Mouse (Mus musculus): ENCODE results near the gene Lyl1. TPM values are rescaled to one million over a fixed set of nuclear protein-coding genes. Genes with fewer than 3 reads are reported as not detected.

Lyl1 gene
- polyA plus RNA-seq, 1 experiment = 2.9 TPM

DNA sequence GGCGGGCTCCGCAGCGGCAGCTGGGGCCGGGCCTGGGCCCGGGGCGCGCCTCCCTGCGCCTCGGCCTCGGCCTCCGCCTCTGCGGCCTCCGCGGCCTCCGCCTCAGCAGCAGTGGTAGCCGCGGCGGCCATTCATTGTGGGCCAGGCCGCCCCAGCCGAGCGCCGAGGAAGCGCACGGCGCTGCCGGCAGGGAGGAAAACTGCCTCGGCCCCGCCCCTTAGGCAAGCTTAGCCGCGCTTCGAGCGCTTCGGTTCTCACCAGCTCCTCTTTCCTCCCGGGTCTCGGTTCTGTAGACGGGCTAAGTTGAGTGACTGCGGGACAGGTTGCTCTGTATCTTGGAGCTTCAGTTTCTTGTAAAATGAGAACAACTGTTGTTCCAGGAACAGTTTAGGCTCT is 13.6 kb upstream of the Lyl1 start, which contains the start of gene Nacc1:
TSS of gene Nacc1 (minus strand) at position 158 of the 396 bp plus-strand sequence.
- peak within 1 kb of the TSS; percentile 99 for H3K4me3 ChIP-seq (ENCODE audit: insufficient read depth, low read depth, low read length)
- H3K4me1 ChIP-seq (ENCODE audit: control insufficient read depth, insufficient read depth, insufficient read length, low read length) = peaks cover 15% of the 10 kb centered on the region
- peak within 1 kb of the TSS; percentile 79 for H3K27ac ChIP-seq (replicated peaks; ENCODE audit: low read depth, low read length)

DNA sequence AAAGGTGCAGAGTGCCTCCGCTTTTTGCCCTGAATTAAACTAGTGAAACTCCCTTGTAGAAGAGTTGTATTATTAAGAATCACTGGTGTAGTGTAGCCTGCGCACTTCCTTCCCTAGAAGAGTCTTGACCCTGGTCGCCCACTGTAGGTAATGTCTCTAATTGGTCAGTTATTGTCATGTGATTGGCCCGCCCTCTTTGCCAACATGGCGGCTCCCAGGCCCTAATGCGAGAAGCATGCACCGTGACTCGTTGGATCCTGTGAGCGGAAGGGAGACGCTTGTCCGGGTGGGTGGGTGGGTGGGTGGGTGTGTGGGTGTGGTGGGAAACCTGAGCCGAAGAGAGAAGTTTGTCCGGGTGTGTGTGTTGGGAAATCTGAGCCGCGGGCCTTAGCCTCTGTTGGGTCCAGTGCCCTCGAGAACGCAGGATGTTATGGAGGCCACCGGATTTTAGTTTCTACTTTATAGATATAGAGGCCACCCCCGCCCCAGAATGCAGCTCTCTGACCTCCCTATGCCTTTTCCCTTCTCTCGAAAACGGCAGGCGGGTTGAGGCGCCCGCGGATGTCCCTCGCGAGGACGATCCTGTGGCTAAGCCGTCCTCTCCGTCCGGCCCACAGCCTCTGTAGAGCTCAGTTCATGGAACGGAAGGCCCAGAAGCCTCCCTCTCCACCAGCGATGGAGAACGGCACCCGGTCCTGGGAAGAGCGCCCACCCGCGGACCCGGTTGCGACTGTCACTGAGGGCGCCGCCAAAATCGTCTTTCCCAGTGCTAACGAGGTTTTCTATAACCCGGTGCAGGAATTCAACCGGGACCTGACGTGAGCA is 12.0 kb upstream of the Lyl1 start:
- Histone ChIP-seq H3K27ac (replicated peaks; ENCODE audit: low read depth, low read length) (no peak overlapping the region), H3K4me1 (ENCODE audit: control insufficient read depth, insufficient read depth, insufficient read length, low read length) (peaks cover 15% of the 10 kb centered on the region), H3K4me3 (ENCODE audit: insufficient read depth, low read depth, low read length) (peak overlapping the region; percentile 67)

DNA sequence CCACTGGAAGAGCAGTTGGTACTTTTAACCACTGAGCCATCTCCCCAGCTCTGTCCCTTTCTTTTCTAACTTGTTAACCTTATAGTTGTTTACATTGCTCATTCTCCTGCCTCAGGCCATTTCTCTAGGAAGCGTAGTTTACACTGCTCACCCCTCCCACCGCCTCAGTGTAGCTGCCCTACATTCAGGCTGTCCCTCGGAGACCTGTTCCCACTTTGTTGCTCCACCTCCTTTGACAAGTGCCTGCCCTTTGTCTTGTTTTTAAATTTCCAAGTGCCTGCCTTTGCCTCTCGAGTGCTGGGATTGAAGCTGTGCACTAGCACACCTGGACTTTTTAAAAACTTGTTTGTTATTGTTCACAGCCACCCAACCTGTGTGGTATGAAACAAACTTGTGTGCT is 7.9 kb upstream of the Lyl1 start:
- no peak overlapping the region for H3K4me3 ChIP-seq (ENCODE audit: insufficient read depth, low read depth, low read length)
- H3K27ac ChIP-seq (replicated peaks; ENCODE audit: low read depth, low read length) = no peak overlapping the region
- no peaks in the 10 kb centered on the region for H3K4me1 ChIP-seq (ENCODE audit: control insufficient read depth, insufficient read depth, insufficient read length, low read length)

DNA sequence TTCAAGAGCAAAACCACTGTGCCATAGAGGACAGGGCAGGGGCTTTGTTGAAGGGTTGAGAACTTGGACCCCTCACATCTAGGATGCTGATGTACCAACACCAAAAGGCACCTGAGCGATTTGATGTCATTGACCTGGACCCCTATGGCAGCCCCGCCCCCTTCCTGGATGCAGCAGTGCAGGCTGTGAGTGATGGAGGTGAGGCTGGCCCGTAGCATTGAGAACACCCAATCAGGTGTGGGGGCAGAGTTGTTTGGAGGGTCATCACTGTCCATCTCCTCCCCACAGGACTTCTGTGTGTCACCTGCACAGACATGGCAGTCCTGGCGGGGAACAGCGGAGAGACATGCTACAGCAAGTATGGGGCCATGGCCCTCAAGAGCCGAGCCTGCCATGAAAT is 6.1 kb upstream of the Lyl1 start:
- H3K4me3 ChIP-seq (ENCODE audit: insufficient read depth, low read depth, low read length) = no peak overlapping the region
- H3K4me1 ChIP-seq (ENCODE audit: control insufficient read depth, insufficient read depth, insufficient read length, low read length) = 0 out of 2 replicates have a peak, but pooled peaks cover under 1% of the 10 kb centered on the region
- no peak overlapping the region for H3K27ac ChIP-seq (replicated peaks; ENCODE audit: low read depth, low read length)

DNA sequence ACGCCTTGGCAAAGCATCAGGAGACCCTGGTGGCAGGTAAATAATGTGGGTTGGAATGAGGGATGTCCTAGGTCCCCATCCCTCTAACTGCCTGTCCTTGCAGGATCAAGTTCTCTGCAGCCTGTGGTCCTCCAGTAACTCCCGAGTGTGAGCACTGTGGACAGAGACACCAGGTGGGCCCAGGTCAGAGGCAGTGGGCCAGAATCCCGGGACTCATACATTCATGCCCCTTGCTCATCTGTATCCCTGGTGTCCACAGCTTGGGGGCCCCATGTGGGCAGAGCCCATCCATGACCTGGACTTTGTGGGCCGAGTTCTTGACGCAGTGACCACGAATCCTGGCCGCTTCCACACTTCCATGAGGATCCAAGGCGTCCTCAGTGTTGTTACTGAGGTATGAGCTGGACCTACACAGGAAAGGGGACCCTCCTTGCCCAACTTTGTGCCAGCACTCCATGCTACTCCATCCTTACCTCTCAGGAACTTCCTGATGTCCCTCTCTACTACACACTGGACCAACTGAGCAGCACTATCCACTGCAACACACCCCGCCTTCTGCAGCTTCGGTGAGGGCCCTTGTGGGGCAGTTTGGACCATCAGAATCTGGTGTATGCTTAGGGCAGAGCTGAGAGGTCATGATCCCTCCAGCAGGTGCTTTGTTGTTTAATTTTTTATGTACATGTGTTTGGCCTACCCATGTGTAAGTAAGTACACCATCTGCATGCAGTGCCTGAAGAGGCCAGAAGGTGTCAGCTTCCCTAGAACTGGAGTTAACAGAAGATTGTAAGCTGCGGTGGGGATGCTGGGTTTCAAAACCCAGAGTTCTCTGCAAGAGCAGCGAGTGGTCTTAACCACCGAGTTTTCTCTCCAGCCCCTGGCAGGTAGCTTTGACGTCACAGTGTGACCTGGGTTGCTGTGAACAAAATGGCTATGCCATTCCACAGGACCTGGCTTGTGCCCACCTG is 3.8 kb upstream of the Lyl1 start:
- Histone ChIP-seq H3K27ac (replicated peaks; ENCODE audit: low read depth, low read length) (no peak overlapping the region), H3K4me3 (ENCODE audit: insufficient read depth, low read depth, low read length) (no peak overlapping the region), H3K4me1 (ENCODE audit: control insufficient read depth, insufficient read depth, insufficient read length, low read length) (0 out of 2 replicates have a peak, but pooled peaks cover 5% of the 10 kb centered on the region)

DNA sequence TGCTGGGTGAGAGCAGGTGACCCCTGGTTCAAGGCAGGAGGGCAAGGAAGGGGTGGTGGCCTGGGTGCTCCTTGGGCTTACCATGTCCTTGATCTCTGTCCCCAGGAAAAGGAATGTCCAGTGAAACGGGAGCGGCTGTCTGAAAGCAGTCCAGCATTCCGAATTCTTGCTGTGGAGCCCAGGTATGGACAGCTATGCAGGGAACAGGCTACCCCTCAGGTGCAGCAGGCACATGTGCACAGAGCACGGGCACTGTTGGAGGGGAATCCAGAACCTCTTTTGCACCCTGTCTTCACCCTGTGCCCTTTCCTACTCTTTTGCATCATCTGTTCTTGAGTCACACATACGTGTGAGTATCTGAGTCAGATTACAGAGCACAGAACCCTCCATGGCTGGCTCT is 3.0 kb upstream of the Lyl1 start:
- no peak overlapping the region for H3K4me3 ChIP-seq (ENCODE audit: insufficient read depth, low read depth, low read length)
- H3K27ac ChIP-seq (replicated peaks; ENCODE audit: low read depth, low read length) = peak overlapping the region; percentile 41; the same call in 1 of the 2 replicates
- peaks cover 9% of the 10 kb centered on the region for H3K4me1 ChIP-seq (ENCODE audit: control insufficient read depth, insufficient read depth, insufficient read length, low read length)

DNA sequence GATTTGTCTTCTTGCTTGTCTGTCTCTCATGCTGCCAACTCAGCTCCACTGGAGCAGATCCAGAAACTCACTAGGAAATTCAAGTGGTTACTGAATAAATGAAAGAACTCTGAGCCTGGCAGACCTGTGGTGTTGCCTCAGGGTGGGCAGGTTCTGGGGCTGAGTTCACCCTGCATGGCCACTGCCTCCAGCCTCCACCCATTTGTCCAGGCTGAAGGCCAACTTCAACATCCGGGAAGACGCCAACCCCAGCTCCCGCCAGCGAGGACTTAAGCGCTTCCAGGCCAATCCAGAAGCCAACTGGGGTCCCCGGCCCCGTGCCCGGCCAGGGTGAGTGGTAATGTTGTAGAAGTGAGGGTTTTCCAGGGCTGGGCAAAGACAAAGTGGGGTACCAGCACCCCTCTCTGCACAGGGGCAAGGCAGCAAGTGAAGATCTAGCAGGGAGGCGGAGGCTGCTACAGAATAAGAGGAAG is 2.3 kb upstream of the Lyl1 start:
- peak overlapping the region; percentile 80 for H3K27ac ChIP-seq (replicated peaks; ENCODE audit: low read depth, low read length)
- peak overlapping the region; percentile 55 for H3K4me3 ChIP-seq (ENCODE audit: insufficient read depth, low read depth, low read length)

DNA sequence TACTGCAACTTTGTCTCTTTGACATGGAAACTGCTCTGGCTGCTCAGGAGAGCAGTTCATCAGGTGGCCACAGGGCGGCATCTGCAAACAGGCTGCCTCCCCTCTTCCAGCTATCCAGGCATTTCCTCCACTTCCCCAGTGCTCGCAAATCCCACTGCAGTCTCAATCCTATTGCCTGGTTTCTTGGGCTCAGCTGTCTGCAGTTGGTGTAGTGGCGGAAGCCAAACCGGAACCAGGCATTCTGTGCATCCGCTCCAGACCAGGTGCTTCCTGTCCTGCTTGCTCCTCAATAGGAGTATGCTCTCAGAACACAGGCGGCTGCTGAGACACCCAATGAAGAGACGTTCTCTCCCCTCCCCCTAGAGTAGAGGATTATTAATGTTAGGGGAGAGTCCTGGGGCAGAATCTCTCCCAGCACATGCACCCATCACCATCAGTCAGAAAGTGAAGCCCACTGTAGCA is 1.4 kb upstream of the Lyl1 start:
- peaks cover 17% of the 10 kb centered on the region for H3K4me1 ChIP-seq (ENCODE audit: control insufficient read depth, insufficient read depth, insufficient read length, low read length)
- H3K4me3 ChIP-seq (ENCODE audit: insufficient read depth, low read depth, low read length) = peak overlapping the region; percentile 55; the same call in 1 of the 2 replicates
- peak overlapping the region; percentile 80 for H3K27ac ChIP-seq (replicated peaks; ENCODE audit: low read depth, low read length)

More for the DNA sequence above, 2.3 kb upstream of the Lyl1 start:
- peaks cover 14% of the 10 kb centered on the region for H3K4me1 ChIP-seq (ENCODE audit: control insufficient read depth, insufficient read depth, insufficient read length, low read length)

DNA sequence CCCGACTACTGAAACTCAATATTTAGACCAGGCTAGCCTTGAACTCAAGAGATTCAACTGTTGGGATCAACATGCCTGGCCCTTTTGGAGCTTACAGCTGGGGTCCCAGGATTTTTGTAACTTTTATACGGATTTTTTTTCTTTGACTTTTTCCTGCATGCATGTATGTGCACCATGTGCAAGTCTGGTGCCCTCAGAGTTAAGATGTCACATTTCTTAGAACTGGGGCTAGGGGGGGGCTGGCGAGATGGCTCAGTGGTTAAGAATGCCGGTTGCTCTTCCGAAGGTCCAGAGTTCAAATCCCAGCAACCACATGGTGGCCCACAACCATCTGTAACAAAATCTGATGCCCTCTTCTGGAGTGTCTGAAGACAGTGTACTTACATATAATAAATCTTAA is 731 bp upstream of the Lyl1 start:
- Histone ChIP-seq H3K27ac (replicated peaks; ENCODE audit: low read depth, low read length) (peak overlapping the region; percentile 73), H3K4me1 (ENCODE audit: control insufficient read depth, insufficient read depth, insufficient read length, low read length) (peaks cover 20% of the 10 kb centered on the region), H3K4me3 (ENCODE audit: insufficient read depth, low read depth, low read length) (no peak overlapping the region)

DNA sequence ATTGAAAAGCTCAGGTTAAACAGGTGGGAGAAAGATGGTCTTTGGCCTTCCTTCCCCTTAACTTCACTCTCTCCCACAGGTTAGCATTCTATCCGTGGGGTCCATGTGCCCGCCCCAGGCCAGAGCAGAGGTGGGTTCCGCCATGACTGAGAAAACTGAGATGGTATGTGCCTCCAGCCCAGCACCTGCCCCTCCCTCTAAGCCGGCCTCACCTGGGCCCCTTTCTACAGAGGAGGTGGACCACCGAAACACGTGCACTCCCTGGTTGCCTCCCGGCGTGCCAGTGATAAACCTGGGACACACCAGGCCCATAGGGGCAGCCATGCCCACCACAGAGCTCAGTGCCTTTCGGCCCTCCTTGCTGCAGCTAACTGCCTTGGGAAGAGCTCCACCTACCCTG is 1.3 kb downstream of the Lyl1 start:
- peaks cover 24% of the 10 kb centered on the region for H3K4me1 ChIP-seq (ENCODE audit: control insufficient read depth, insufficient read depth, insufficient read length, low read length)
- peak overlapping the region; percentile 70 for H3K4me3 ChIP-seq (ENCODE audit: insufficient read depth, low read depth, low read length)
- H3K27ac ChIP-seq (replicated peaks; ENCODE audit: low read depth, low read length) = peak overlapping the region; percentile 96

DNA sequence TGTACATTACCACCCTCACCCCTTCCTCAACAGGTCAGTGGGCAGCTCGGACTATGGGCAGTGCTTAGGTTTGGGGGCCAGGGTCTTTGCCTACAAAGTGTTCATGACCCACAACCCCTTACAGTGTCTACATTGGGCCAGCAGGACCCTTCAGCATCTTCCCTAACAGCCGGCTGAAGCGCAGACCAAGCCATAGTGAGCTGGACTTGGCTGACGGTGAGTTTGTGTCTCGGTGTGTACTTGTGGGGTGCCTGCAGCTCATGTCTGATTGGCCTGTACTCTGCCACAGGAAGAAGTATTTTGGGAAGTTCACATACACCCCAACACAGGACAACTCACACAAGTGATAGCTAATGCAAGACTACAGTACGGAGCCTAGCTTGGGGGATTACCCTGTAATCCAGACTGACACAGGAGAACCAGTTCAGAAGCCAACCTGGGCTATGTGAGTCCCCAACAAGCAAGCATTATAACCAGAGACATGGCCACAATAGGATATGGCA is 1.8 kb downstream of the Lyl1 start:
- Histone ChIP-seq H3K4me1 (ENCODE audit: control insufficient read depth, insufficient read depth, insufficient read length, low read length) (peaks cover 24% of the 10 kb centered on the region), H3K4me3 (ENCODE audit: insufficient read depth, low read depth, low read length) (peak overlapping the region; percentile 70), H3K27ac (replicated peaks; ENCODE audit: low read depth, low read length) (peak overlapping the region; percentile 96)

DNA sequence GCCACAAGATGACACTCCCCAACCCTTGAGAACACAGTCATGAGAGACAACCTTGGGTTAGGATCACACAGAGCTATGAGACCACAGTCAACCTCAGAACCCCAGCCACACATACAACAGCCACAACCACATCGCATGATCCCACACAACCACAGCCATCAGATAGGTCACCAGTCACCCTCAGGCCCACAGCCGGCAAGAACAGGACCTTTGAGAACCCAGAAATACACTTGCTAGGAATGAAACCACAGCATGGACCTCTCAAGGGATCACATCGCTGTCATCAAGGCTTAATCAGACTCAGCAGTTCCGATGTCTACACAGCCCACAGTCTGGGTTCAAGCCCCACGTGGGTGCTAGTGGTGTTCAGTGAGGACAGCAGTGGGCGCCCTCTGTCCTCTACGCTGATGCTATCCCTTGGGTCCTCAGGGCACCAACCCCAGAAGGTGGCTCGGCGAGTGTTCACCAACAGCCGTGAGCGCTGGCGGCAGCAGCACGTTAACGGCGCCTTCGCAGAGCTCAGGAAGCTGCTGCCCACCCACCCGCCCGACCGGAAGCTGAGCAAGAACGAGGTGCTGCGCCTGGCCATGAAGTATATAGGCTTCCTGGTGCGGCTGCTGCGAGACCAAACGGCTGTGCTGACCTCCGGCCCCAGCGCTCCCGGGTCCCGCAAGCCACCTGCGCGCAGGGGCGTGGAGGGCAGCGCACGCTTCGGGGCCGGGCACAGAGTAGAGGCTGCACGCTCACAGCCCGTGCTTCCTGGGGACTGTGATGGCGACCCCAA is 2.4 kb downstream of the Lyl1 start:
- H3K4me1 ChIP-seq (ENCODE audit: control insufficient read depth, insufficient read depth, insufficient read length, low read length) = peaks cover 24% of the 10 kb centered on the region
- H3K4me3 ChIP-seq (ENCODE audit: insufficient read depth, low read depth, low read length) = peak overlapping the region; percentile 70
- H3K27ac ChIP-seq (replicated peaks; ENCODE audit: low read depth, low read length) = peak overlapping the region; percentile 96

DNA sequence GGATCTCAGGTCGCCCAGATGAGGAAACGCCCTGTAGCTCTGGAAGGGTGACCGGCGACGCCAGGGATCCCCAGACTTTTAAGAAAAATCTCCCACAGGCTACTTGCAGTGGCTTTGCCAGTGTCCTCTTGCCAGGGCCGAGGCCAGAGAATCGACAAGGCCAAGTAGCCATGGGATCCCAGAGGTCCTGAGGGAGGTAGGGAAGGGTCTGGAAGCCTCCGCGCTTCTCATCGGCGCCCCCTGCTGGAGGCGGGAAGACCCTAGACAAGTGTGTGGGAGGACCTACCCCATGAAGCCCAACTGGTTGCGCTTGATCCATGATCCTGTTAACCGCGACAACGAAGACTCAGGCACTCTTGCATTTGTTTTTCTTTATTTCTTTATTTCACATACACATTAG is 3.1 kb downstream of the Lyl1 start:
- peaks cover 24% of the 10 kb centered on the region for H3K4me1 ChIP-seq (ENCODE audit: control insufficient read depth, insufficient read depth, insufficient read length, low read length)
- H3K27ac ChIP-seq (replicated peaks; ENCODE audit: low read depth, low read length) = peak overlapping the region; percentile 55
- H3K4me3 ChIP-seq (ENCODE audit: insufficient read depth, low read depth, low read length) = peak overlapping the region; percentile 57

Measured in brown adipose tissue, adult 24 weeks (tissue).